Mouse (Mus musculus): ENCODE measurements around the gene Ccdc172. TPM values are rescaled to one million over a fixed set of nuclear protein-coding genes. Genes with fewer than 3 reads are reported as not detected.

Gene Ccdc172
- polyA plus RNA-seq, 2 experiments = not detected

DNA sequence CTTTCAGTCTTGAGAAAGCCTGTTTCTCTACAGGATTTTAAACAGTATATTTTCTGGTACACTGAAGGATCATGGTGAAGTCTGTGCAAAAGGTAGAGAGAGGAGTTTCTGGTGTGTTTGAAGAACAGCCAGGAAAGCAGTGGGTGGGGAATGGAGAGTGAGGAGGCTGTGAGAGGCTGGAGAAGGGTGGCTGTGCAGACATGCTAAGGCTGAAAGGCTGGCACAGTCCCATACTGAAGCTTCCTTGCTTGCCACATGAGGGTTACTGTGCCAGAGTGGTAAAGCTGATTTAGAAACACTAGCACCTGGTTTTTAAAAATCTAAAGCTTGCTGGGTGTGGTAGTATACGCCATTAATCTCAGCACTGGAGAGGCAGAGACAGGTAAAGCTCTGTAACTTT, 9.9 kb downstream of the Ccdc172 start:
- ATAC-seq (ENCODE audit: insufficient read depth) = no peak
- no peak overlapping the region for H3K4me3 ChIP-seq (ENCODE audit: insufficient read depth in 1 of 2, low read depth in 2 of 2, low read length in 2 of 2)
- no peak overlapping the region for H3K27ac ChIP-seq
- no peak for DNase-seq (ENCODE audit: low read depth in 3 of 3, low spot score in 3 of 3)
- H3K9ac ChIP-seq (replicated peaks) = no peak overlapping the region
- no peaks in the 10 kb centered on the region for H3K27me3 ChIP-seq (ENCODE audit: control insufficient read depth, insufficient read depth, low read length)
- H3K4me1 ChIP-seq (replicated peaks; ENCODE audit: control insufficient read depth in 2 of 2, insufficient read depth in 2 of 2, low read length in 1 of 2) = no peaks in the 10 kb centered on the region
- no peak for TF ChIP-seq EP300 (IDR thresholded peaks at IDR 0.05; ENCODE audit: low read depth)
- TF ChIP-seq CTCF (IDR thresholded peaks at IDR 0.05; ENCODE audit: low read depth) = no peak
- no peak overlapping the region for H3K4me2 ChIP-seq (ENCODE audit: low read depth)
- H3K9me3 ChIP-seq (ENCODE audit: control insufficient read depth, low read length) = no peaks in the 10 kb centered on the region
- H3K36me3 ChIP-seq (replicated peaks; ENCODE audit: control insufficient read depth, insufficient read depth, low read depth) = no peaks in the 10 kb centered on the region
- 43% methylated on average over 1 of the region's 1 CpGs for WGBS (ENCODE audit: insufficient replicate concordance)

GRCm38 (mm10) chr19:58523736-58524394, 12.1 kb downstream of the Ccdc172 start:
- H3K9me3 ChIP-seq (ENCODE audit: control insufficient read depth, low read length) = no peaks in the 10 kb centered on the region
- H3K36me3 ChIP-seq (replicated peaks; ENCODE audit: control insufficient read depth, insufficient read depth, low read depth) = no peaks in the 10 kb centered on the region
- DNase-seq (ENCODE audit: low read depth in 3 of 3, low spot score in 3 of 3) (no peak), ATAC-seq (ENCODE audit: insufficient read depth) (no peak)
- 53% methylated on average over 12 of the region's 12 CpGs for WGBS (ENCODE audit: insufficient replicate concordance)
- TF ChIP-seq EP300 (IDR thresholded peaks at IDR 0.05; ENCODE audit: low read depth) (no peak), CTCF (IDR thresholded peaks at IDR 0.05; ENCODE audit: low read depth) (no peak)
- no peak overlapping the region for H3K4me3 ChIP-seq (ENCODE audit: insufficient read depth in 1 of 2, low read depth in 2 of 2, low read length in 2 of 2)
- no peaks in the 10 kb centered on the region for H3K27me3 ChIP-seq (ENCODE audit: control insufficient read depth, insufficient read depth, low read length)
- no peak overlapping the region for H3K4me2 ChIP-seq (ENCODE audit: low read depth)
- no peak overlapping the region for H3K9ac ChIP-seq (replicated peaks)
- H3K27ac ChIP-seq = no peak overlapping the region
- no peaks in the 10 kb centered on the region for H3K4me1 ChIP-seq (replicated peaks; ENCODE audit: control insufficient read depth in 2 of 2, insufficient read depth in 2 of 2, low read length in 1 of 2)

DNA sequence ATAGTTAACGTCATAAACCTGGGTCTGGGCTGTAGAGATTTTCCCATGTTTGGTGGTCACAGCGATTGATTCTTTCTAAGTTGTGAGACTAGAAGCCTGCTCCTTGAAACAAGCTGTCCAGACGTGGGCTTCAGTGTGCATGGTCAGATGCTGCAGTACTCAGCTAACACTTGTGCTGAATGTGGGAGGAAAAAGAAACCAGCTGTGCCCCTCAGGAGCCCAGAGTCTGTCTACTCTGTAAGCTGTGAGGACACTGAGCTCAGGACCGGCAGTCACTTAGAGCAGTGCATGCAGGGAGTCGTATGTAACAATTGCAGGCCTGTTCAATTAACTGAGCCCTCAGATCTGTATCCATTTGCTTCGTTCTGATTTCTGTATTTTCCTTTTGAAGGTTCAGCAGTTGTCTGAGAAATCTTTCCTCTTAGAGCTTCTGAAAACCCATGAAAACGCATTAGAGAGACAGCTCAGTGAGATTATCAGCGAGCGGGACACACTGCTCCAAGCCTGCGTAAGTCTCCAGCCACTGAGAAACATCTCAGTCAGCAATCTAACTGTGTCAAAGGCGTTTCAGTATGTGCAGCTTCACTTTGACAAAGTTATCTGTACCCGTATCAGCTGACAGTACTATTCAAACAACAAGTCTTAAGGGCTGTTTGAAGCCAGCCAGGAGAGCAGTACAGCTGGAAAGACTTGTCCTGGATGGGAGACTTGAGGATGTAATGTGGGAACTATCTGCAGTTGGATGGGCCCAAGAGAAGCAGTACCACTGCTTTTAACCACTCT, 13.9 kb downstream of the Ccdc172 start:
- TF ChIP-seq CTCF (IDR thresholded peaks at IDR 0.05; ENCODE audit: low read depth) (no peak), EP300 (IDR thresholded peaks at IDR 0.05; ENCODE audit: low read depth) (no peak)
- H3K27ac ChIP-seq = no peak overlapping the region
- no peak overlapping the region for H3K9ac ChIP-seq (replicated peaks)
- 62% methylated on average over 12 of the region's 12 CpGs for WGBS (ENCODE audit: insufficient replicate concordance)
- H3K4me3 ChIP-seq (ENCODE audit: insufficient read depth in 1 of 2, low read depth in 2 of 2, low read length in 2 of 2) = no peak overlapping the region
- H3K27me3 ChIP-seq (ENCODE audit: control insufficient read depth, insufficient read depth, low read length) = no peaks in the 10 kb centered on the region
- no peaks in the 10 kb centered on the region for H3K4me1 ChIP-seq (replicated peaks; ENCODE audit: control insufficient read depth in 2 of 2, insufficient read depth in 2 of 2, low read length in 1 of 2)
- no peak for DNase-seq (ENCODE audit: low read depth in 3 of 3, low spot score in 3 of 3)
- H3K9me3 ChIP-seq (ENCODE audit: control insufficient read depth, low read length) = no peaks in the 10 kb centered on the region
- no peak for ATAC-seq (ENCODE audit: insufficient read depth)
- no peak overlapping the region for H3K4me2 ChIP-seq (ENCODE audit: low read depth)
- no peaks in the 10 kb centered on the region for H3K36me3 ChIP-seq (replicated peaks; ENCODE audit: control insufficient read depth, insufficient read depth, low read depth)

DNA sequence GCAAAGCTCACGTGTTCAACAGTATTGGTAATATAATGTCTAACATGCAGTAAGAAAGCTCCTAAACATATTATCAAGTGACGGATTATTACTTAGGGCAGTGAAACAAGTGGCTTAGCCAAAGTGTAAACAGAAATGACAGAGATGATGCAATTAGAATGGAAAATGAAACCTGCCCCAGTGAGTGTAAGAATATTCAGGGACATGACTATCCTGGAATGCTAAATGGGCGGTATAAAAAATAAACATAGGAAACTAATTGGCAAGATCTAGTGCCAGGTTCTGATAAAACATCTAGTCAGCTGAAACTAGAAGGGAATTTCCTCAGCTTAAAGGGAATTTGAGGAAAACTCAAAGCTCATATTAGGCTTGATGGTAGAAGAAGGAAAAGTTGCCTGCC, 21.3 kb downstream of the Ccdc172 start:
- no peak for TF ChIP-seq CTCF (IDR thresholded peaks at IDR 0.05; ENCODE audit: low read depth)
- no peak for TF ChIP-seq EP300 (IDR thresholded peaks at IDR 0.05; ENCODE audit: low read depth)
- H3K36me3 ChIP-seq (replicated peaks; ENCODE audit: control insufficient read depth, insufficient read depth, low read depth) = no peaks in the 10 kb centered on the region
- H3K27me3 ChIP-seq (ENCODE audit: control insufficient read depth, insufficient read depth, low read length) = no peaks in the 10 kb centered on the region
- H3K27ac ChIP-seq = no peak overlapping the region
- H3K9me3 ChIP-seq (ENCODE audit: control insufficient read depth, low read length) = no peaks in the 10 kb centered on the region
- no peak overlapping the region for H3K9ac ChIP-seq (replicated peaks)
- ATAC-seq (ENCODE audit: insufficient read depth) = no peak
- DNase-seq (ENCODE audit: low read depth in 3 of 3, low spot score in 3 of 3) = no peak
- H3K4me2 ChIP-seq (ENCODE audit: low read depth) = no peak overlapping the region
- H3K4me1 ChIP-seq (replicated peaks; ENCODE audit: control insufficient read depth in 2 of 2, insufficient read depth in 2 of 2, low read length in 1 of 2) = no peaks in the 10 kb centered on the region
- WGBS (ENCODE audit: insufficient replicate concordance) = 63% methylated on average over 3 of the region's 3 CpGs
- H3K4me3 ChIP-seq (ENCODE audit: insufficient read depth in 1 of 2, low read depth in 2 of 2, low read length in 2 of 2) = no peak overlapping the region

DNA sequence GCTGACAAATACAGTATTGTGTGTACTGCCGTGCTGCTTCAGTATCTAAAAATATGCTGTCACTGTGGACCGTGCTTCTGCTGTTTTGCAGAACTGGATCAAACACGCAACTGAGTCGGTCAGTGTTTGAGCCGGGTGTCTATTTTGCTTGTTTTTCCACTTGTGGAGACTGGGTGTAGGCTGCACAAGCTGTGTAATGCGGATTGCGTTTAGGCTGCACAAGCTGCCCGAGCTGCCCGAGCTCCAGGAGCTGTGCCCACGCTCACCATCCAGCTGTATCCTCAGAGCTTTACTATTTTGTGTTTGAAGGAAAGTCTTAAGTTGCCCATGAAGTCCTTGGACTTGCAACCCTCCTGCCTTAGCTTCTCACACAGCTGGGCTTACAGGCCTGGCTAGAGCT, 24.9 kb downstream of the Ccdc172 start:
- Histone ChIP-seq H3K27me3 (ENCODE audit: control insufficient read depth, insufficient read depth, low read length) (no peaks in the 10 kb centered on the region), H3K36me3 (replicated peaks; ENCODE audit: control insufficient read depth, insufficient read depth, low read depth) (no peaks in the 10 kb centered on the region), H3K4me1 (replicated peaks; ENCODE audit: control insufficient read depth in 2 of 2, insufficient read depth in 2 of 2, low read length in 1 of 2) (no peaks in the 10 kb centered on the region), H3K4me2 (ENCODE audit: low read depth) (no peak overlapping the region), H3K27ac (no peak overlapping the region), H3K9ac (replicated peaks) (no peak overlapping the region), H3K9me3 (ENCODE audit: control insufficient read depth, low read length) (no peaks in the 10 kb centered on the region), H3K4me3 (ENCODE audit: insufficient read depth in 1 of 2, low read depth in 2 of 2, low read length in 2 of 2) (no peak overlapping the region)
- 81% methylated on average over 10 of the region's 10 CpGs for WGBS (ENCODE audit: insufficient replicate concordance)
- DNase-seq (ENCODE audit: low read depth in 3 of 3, low spot score in 3 of 3) (no peak), ATAC-seq (ENCODE audit: insufficient read depth) (no peak)
- TF ChIP-seq EP300 (IDR thresholded peaks at IDR 0.05; ENCODE audit: low read depth) = no peak
- no peak for TF ChIP-seq CTCF (IDR thresholded peaks at IDR 0.05; ENCODE audit: low read depth)

Data from liver, embryonic 14.5 days (tissue).